Mouse (Mus musculus) CH12F3 (cell line): Measurements from ENCODE around the gene Rrp12.
"Not testable (repeated sequence)": the region's sequence is repeated elsewhere in the genome, so short reads cannot be mapped to it uniquely, and the experiment has no call there.

ENCODE experiments used
- in situ Hi-C: fragments of 300-500 bp; cut with MboI; formaldehyde crosslinking; loops from 2 replicates; pipeline ENCODE4 v1.14.3; 2020; ENCODE audit warnings: low sequenced_read_pairs

The Rrp12 gene

DNA sequence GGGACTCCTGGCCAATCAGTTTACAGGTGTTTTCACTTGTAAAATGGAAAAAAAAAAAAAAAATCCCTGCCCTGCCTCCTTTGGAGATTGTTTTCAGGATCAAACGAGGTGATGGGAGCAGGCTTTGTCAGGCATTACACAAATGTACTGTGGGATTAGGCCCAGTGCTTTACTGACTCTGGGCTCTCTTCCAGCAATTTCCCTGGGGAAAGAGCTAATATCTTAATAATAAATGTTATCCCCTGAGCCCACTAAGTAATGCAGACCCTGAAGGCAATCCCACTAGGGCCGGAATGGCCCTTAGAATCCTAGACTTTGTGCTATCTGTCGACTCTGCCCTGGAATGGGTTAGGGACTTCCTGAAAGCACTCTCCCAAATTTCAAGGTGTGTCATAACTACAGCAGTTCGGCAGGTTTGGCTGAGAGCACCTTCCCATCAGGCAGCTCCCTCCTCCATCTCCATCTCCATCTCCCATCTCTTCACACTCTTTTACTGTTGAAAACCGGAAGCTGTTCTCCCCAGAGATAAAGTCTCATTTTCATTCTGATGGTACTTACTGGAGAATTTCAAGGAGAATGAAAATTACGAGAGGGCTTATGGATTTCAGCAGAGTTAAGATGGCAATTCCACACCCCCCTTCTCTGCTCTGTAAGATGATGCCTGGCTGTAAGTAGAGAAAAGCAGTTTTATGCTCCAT lies 45.8 kb downstream of the Rrp12 start:
- in situ Hi-C loops = no loop called here

DNA sequence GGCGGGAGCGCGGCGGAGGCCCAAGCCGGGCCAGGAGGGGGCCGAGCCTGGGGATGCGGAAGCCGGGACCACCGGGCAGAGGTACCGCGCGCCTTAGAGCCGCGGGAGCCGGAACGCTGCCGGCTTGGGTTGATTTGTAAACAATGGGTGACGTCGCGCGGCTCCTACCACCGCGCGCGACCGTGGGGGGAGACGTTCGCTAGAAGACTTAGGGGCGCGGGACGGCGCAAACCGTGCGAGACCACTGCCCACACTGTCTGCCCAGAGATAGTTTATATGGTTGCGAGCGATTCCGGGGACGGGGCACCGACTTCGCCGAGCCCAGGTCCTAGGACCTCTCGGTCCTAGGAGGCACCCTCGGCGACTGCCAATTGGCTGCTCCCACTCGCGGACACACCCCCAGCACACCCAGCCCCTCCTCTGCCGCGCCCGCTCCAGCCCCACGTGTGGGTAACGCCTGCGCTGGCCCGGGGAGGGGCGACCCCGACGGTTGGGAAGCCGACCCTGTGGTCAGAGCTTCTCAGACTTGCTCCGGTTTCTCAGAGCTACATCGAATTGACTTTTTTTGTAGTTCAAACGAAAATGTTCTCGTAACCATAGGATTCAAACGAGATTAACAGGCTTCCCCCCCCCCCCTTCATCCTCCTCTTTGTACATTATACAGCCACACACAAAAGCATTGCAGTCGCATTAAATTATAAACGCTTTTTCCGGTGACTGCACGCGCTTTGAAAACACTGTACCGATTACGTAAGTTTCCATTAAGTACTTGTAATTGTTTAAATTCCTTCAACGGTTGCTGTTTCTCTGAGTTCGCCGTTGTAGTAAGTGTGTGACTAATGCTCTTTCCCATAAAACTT lies 47.8 kb downstream of the Rrp12 start, which contains the start of gene Frat2:
TSS of gene Frat2 (minus strand) at position 141 of the 860 bp plus-strand sequence.
- in situ Hi-C loops = no loop called here

DNA sequence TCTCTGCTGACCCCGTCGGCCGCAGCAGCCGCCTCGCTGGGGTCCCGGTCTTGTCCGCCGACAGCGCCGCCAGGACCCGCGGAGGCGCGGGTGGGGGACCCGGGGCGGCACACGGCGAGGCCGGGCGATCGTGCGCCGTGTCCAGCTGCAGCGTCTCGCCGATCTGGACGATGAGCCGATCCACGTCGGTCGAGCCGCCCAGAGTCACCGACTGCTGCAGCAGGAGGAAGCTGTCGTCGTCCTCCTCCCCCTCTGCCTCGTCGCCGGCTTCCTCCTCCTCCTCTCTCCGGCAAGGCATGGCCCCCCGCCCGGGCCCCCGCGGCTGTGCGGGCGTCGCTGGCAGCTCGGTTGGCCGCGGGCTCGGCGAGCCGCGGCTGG lies 48.4 kb downstream of the Rrp12 start:
- in situ Hi-C loops = not testable (repeated sequence)

DNA sequence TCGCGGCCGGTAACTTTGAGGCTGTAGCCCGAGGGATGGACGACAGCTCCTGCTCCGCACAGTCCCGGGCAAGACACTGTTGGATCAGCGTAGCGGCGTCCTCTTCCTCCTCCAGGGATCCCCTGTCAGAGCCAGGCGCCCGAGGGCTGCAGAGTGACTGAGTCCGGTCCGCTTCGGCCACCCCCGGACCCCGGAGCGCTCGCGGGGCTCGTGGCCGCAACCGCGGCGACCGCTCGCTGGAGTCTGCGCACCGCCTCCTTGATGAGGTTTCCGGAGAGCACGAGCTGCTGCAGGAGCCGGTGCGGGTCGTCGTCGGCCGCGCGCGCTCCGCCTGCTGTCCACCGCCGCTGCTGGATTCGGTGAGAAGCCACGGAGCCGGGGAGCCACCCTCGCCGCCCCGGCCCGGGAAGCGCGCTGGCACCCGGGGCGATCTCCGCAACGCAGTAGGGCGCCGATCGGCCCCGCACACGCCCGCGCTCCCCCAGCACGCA lies 48.8 kb downstream of the Rrp12 start:
- in situ Hi-C loops = no loop called here

DNA sequence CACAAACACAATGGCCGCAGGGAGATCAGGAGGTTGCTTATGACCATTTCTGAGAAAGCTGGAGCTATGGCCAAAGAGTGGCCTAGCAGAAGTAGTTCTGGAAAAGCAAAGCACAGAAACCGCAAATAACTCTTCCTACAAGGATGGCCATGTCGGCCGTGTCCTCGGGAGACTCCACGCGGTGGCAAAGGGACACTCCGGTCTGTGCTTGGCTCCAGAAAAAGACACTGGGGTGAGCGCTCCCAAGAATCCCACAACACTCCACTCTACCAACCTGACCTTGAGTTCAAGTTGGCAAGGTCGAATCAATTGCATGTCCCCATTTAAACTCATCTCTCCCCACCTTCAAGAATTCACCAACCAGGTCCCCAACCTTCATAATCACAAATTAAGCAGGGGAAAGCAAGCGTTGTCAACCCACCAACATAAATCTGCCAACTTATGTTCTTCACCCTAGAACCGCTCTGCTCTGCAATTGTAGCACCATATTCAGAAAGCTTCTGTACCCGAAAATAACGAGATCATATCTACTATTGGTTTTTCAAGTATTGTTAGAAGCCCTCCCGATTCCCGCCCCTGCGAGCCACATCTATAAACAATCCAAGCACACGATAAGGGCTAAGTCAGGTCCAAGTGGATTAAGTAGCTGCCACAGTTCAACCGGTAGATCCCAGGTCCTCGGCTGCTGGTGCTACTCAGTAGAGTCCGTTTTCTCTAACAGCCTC lies 49.4 kb downstream of the Rrp12 start:
- in situ Hi-C loops = no loop called here

DNA sequence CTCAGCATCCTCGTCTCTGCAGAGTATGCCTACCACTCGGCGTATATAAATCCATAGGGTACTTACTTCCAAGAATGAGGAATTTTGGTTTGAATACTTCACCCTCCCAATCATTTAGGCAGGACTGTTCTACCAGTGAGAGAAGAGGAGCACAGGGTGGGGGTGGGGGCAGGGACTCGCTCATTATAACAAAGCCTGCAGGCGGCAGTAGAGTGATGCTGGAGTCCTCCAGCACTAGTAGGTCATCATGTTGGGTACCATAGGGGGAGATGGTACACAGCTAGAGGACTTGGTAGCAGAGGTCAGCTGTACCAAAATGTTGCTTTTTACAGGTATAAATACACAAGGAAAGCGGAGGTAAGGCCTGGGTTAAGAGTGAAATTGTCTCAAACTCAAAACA lies 51.6 kb downstream of the Rrp12 start:
- in situ Hi-C loops = no loop called here

DNA sequence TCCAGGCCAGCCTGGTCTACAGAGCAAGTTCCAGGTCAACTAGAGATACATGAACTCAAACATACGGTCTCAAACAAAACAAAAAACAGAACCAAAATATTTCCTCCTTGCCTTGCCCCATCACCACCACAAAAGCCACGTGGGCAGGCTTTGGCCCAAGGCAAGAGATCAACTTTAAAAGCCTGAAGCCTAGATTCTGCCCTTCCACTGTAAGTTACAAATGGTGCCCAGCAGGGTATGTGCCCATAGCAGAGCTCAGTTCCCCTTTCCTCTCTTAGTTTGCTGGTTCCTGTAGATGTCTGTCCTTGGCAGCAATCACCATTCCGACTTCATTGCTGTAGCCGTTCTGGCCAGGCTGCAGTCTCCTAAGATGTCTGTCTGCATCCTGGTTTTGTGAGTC lies 53.3 kb downstream of the Rrp12 start:
- in situ Hi-C loops = no loop called here

DNA sequence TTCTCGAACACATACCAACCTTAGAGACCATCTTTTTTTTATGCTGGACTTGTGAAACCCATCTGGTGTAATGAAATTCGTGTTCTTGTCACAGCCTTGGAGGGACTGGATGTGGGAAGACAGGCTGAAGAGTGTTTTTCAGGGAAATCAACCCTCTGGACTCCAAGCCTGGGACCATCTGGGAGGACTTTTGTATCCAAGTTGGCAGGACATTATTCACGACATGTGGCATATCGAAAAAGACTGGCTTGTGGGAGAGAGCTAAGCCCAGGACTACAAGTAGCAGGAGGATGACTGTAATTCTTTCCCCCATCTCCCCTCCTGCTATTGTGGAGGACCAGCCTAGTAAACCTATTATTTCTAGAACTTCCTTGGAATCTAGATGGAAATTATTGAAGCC lies 53.8 kb downstream of the Rrp12 start:
- in situ Hi-C loops = no loop called here

DNA sequence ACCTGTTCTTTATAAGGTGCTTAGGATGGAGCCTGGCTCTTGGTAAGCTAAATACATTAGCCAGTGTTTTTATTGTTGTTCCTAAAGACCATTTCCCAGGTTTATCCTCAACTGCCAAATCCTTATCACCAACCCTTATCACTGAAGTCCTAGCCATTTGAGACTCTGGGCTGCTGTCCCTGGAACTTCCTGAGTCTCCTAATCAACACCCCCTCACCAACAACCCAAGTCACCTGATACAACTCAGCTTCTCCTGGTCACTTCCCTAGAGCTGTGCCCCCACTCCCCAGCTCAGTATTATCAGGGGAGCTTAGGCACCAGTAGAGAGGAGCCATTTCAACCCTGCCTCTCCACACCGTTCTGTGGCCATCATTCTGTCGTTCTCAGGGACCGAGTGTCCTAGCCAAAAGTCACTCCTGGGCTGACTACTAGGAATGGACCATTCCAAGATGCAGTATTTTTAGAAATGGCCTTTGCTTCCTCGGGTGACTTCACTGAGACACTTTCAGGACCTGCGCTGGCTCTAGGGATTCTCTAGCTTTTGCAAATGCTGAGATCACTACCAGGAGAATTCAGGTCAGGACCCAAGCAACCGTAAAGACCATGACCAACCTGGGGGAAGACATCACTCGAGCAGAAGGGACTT lies 54.7 kb downstream of the Rrp12 start:
- in situ Hi-C loops = no loop called here

DNA sequence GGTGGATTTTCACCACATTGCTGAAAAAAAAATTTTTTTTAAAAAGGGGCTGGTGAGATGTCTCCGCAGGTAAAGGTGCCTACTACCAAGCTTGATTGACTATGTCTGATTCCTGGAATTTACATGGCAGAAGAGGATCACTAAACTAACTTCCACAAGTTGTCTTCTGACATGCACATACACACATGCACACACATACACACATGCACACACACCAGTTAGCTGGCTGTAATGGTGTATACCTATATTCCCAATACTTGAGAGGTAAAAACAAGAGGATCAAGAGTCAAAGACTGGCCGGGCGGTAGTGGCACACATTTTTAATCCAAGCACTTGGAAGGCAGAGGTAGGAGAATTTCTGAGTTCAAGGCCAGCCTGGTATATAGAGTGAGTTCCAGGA lies 56.3 kb downstream of the Rrp12 start:
- in situ Hi-C loops = no loop called here

DNA sequence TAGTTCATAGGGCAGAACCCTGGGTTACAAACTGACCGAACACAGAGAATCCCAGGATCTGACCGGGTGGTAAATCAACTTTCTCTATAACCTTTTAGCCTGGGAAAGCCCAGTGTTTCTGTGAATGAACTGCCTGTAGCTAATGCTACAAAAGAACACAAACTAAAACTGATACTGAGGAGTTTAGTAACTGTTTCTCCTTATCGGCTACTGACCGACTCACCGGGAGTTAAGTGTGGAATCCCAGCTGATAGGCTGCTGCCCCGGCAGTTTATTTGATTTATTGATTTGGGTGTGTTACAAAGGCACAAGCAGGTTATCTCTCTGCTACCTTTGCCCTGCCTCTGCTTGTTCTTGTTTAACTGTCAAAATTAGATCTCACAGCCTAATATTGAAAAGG lies 57.2 kb downstream of the Rrp12 start:
- in situ Hi-C loops = no loop called here

DNA sequence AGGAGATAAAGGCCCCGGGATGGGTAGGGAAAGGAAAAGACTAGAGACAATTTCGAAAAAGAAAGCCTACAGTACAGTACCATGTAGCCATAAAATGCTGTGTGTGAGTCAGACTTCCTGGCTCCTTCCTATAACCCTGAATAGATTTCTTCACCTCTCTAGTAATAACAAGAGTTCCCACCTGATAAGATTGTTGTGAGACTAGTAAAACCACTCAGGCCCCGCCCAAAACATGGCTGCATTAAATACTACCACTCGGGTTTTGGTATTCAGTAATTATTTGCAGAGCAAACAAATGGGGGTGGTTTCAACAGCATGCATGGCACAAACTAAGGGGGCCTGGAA lies 58.1 kb downstream of the Rrp12 start:
- in situ Hi-C loops = no loop called here

DNA sequence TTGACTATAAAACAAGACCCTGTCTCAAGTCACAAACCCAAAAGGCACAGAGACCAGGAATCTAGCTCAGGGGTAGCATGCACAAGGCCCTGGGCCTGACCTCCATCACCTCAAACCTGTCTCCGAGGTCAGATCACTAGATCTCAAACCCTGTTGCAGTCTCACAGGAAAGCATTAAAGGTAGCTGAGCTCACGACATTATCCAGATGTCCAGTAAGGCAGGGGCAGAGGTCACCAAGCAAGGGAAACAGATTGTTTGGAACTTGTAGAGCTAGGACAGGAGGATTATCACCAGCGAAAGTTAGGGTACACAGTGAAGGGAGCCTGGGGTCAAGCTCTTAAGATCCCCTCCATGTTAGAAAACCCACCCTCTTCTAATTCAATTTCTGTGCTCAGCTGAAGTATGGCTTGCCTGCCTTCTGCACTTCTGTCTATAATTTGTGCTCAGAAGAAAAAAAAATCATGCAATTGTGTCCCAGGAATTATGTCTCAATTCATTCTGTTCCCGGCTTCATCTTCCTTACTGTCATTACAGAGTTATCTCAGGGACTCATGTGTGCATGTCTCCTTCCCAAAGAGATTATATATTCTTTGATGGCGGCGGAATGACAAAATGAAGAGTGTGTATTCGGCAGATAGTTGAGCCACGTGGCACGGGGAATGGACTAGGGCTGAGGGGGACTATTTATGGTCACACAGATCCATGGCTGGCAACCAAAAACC lies 58.6 kb downstream of the Rrp12 start:
- in situ Hi-C loops = no loop called here

DNA sequence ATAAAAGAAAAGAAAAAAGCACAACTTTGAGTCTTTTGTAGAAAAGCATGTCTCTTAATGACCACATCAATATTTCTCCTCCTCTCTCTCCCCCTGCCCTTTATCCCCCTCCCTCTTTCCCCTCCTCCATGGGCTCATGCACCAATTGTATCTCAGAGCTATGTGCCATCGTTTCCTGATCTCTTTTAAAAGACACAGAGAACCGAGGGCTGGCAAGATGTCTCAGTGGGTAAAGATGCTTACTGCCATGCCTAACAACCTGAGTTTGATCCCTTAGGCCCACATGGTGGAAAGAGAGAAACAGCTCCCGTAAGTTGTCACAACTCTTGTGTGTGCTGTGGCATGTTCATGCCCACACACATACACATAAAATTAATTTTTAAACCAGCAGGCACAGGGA lies 59.3 kb downstream of the Rrp12 start:
- in situ Hi-C loops = no loop called here

DNA sequence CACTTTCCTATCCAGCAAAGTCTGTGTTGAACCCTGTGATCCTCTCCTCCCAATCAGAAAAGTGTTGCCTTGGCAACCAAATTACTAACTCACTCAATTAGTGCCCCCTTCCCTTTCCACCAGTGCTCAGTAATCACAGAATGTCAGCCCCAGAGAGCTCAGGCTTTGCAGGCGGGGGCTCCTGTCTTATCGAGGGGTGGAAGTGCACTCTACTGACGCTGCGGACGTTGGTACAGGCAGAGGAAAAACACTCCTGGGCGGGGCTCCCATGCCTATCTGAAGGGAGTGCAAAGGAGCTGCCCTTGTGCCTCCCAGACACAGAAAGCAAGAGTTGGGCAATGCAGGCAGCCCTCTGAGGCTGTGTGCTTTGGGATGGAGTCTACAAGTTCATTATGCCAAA lies 60.2 kb downstream of the Rrp12 start:
- in situ Hi-C loops = no loop called here

DNA sequence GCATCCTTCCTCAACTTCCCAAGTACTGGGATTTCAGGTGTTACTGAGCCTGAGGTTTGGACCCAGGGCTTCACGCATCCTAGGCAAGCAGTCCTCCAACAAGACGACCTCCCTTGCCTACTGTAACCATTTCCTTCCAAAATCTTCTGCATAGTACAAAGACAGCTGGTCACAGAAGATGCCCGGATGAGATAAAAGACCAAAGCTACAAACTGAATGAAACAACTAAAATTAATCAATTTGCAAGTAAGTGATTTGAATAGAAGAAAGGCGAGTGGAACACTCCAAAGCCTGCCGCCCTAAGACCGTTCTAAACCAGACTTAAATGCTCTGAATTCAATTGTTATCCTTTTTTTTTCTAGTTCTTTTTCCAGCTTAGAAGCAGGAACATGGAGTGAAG lies 60.6 kb downstream of the Rrp12 start:
- in situ Hi-C loops = no loop called here

DNA sequence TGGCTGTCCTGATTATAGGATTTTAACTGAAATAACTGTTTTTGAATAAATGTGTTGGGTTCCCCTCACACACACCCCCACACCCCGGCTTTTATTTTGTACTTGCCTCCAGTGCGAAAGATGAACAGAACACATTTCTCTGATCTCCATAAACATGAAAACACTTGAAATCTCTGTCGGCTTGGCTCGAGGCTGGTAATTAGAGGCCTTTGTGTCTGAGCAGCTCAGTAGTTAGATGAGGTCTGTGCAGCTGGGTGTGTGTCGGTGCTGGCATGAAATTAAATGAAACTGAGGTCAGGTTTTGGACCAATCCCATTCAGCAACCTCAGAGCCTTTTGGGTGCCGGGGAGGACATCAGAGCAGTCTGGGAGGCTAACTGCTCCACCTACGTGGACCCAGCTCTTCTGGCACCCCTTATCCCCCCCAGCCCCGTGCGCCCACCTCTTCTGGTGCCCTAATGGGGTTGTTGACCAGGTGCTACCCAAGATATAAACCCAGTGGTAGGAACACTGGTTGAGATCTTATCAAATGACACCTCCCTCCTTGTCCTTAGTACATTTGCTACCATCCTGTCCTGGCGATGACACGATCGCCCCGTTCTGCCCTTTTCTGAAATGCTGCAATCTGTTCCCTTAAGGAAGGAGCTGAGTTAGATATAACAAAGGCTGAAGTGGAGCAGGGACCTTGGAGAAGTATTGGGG lies 63.3 kb downstream of the Rrp12 start:
- in situ Hi-C loops = no loop called here

DNA sequence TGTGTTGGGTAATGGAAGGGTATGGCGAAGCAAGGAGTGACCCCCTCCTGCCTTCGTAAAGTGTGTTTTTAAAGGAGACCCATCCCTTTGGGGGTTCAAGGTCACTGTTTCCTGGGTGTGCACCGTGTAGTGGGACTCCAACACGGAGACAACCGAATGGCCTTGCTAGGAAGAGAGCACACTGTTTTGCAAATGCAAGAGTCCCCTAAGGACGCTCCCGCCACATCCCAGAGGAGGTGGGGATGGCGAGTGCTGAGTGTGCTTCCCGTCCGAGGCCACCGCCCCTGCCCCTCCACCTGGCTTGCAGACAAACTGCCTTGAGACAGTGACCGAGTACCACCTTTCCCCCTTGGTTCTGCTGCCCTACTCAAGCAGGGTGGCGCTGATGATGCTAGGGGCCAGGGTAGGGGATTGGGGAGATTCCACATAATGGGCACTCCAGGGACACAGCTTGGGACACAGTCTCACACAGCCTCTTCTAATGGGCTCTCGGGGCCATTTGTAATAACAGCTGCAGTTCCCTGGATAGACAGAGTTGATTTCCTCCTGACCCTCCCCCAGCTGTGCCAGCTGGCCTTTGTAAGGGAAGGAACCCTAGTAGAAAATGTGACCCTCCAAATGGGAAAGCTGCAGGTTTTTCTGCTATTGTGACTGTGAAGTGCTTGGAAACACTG lies 64.1 kb downstream of the Rrp12 start:
- in situ Hi-C loops = no loop called here

DNA sequence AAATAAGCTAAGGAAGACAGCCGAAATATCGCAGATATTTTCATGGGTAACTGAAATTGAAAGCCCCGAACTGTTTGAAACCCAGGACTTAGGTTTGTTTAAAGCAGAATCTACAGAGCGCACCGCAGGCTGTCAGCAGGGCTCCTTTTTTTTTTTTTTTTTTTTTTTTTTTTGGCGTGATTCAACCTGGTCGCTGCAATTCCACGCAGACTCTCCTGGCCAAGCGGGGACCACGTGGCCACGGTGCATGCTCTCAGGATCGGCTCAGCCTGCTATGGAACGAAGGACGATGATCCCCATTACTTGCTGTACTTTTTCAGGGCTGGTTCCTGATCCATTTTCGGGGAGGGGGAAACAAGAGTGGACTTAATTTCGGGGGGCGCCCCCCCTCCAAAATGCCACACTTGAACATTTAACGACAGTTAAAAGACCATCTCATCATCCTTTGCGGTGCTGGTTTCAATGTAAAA lies 64.8 kb downstream of the Rrp12 start:
- in situ Hi-C loops = no loop called here
